Mouse (Mus musculus): ENCODE measurements at regions not wholly inside any gene's neighbourhood (a gene's known extent, or its start where the extent isn't known, plus 50 kb on each side); places are given as distances from the start of the nearest gene placed in this dataset.

DNA sequence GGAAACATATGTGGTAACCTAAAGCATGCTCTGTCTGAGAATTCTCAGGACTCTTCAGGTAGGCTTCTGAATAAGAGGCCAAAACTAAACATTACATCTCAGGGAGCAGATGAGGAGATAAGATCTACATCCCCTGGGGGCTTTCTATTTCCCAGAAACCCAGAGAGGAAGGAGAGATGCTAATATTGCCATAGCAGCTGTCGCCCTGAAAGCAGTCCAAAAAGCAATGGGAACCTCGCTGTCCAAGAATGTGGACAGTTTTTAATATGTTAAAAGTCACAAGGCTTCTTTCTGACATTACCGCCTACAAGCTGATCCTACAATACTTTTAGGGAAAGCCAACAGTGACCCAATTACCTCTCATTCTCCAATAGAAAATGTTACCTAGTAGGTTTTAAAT is 263.9 kb downstream of the Pten start:
- no peak for TF ChIP-seq CTCF (IDR thresholded peaks at IDR 0.05; ENCODE audit: low read depth, low read length)
- TF ChIP-seq GATA1 (IDR thresholded peaks at IDR 0.05; ENCODE audit: borderline replicate concordance, low read length): no peak
